Comparison of ENCODE assay signal across 13 mouse cellular contexts in genomic region chr7:139508938-139509337, GRCm38 (mm10).
"Had no signal": no experiment of that assay in that cellular context is flagged by ENCODE, and none has a peak within 500 bp of the region (broad histone marks: within the 10 kb centered on the region; RNA-seq: fewer than 3 reads in every experiment).

No protein-coding gene starts in this region.

- DNase-seq: gastrocnemius, postnatal 14 days; gastrocnemius, postnatal 36 days; heart, adult 11 months; heart, adult 2 months; heart, postnatal 4 days; kidney, adult 18-20 months; kidney, adult 8-10 months; kidney, postnatal 14 days; kidney, postnatal 36 days; layer of hippocampus, adult 9-11 months; layer of hippocampus, postnatal 36 days; left cerebral cortex, postnatal 4 days; lung, adult 18-20 months had no signal
